Mouse (Mus musculus) cortical plate, adult 2 months (tissue): ENCODE data around the gene Gm3238.
"Not testable (repeated sequence)": the region's sequence is repeated elsewhere in the genome, so short reads cannot be mapped to it uniquely, and the experiment has no call there.

ENCODE experiments used
- CTCF ChIP-seq: fragments of 200-500 bp; IDR thresholded peaks from 2 replicates; pipeline ENCODE4 v1.5.1; 2011; ENCODE audit warnings: mild to moderate bottlenecking, control low read depth, low read length; ENCODE audit not compliant: insufficient read depth; ENCODE audit errors: extremely low read depth
- POLR2A ChIP-seq: fragments of 200-500 bp; IDR thresholded peaks from 2 replicates; pipeline ENCODE4 v1.6.1; 2011; ENCODE audit warnings: mild to moderate bottlenecking, low read length, control low read depth; ENCODE audit not compliant: insufficient read depth; ENCODE audit errors: extremely low read depth

DNA sequence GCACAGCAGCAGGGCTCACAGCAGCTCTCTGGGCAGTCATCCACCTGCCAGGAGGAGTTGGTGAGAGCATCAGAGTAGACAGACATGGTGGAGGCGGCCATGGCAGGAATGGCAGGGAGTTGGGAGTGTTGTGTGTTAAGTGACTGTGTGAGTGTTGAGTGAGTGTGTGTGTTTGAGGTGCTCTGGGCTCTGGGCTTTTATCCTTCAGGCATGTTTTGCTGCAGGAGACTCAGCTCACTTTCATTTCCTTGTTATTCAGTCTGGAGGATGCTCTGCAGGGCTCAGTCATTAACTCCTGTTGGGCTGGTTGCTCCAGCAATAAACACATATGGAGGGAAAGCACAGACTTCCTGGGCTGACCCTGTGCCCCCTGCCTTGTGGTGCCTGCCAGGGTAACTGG, 11.3 kb upstream of the Gm3238 start, which contains the start of gene Gm3250:
- not testable (repeated sequence) for TF ChIP-seq CTCF, POLR2A
